Mouse (Mus musculus) liver, embryonic 15.5 days (tissue): ENCODE data around the gene Ak5. TPM values are rescaled to one million over a fixed set of nuclear protein-coding genes. Genes with fewer than 3 reads are reported as not detected.

Experiments used
- ATAC-seq: fragments of 200-750 bp; cut with Nextera tagmentation; 2 replicates; pipeline ENCODE4 v1.8.0; 2017; ENCODE audit warnings: moderate number of reproducible peaks, mild to moderate bottlenecking, moderate library complexity; ENCODE audit not compliant: insufficient read depth
- H3K27ac ChIP-seq: fragments of 300-500 bp; sonication (generic); replicated peaks from 2 replicates; pipeline ENCODE4 v1.5.1; 2015; ENCODE audit warnings: mild to moderate bottlenecking, inconsistent platforms
- H3K27me3 ChIP-seq: fragments of 300-500 bp; sonication (generic); 2 replicates; pipeline ENCODE4 v1.6.1; 2015; ENCODE audit warnings: mild to moderate bottlenecking, inconsistent platforms
- H3K36me3 ChIP-seq: fragments of 300-500 bp; sonication (generic); replicated peaks from 2 replicates; pipeline ENCODE4 v1.6.1; 2015; ENCODE audit warnings: moderate library complexity, mild to moderate bottlenecking, inconsistent platforms
- H3K4me1 ChIP-seq: fragments of 300-500 bp; sonication (generic); replicated peaks from 2 replicates; pipeline ENCODE4 v1.6.1; 2015; ENCODE audit warnings: inconsistent platforms
- H3K4me2 ChIP-seq: fragments of 300-500 bp; sonication (generic); 2 replicates; pipeline ENCODE4 v1.6.1; 2015; ENCODE audit warnings: moderate library complexity, mild to moderate bottlenecking, inconsistent platforms
- H3K4me3 ChIP-seq: fragments of 300-500 bp; sonication (generic); replicated peaks from 2 replicates; pipeline ENCODE4 v1.5.1; 2015; ENCODE audit warnings: mild to moderate bottlenecking, inconsistent platforms
- H3K9ac ChIP-seq: fragments of 300-500 bp; sonication (generic); 2 replicates; pipeline ENCODE4 v1.6.1; 2015; ENCODE audit warnings: moderate library complexity, mild to moderate bottlenecking, inconsistent platforms
- H3K9me3 ChIP-seq: fragments of 300-500 bp; sonication (generic); replicated peaks from 2 replicates; pipeline ENCODE4 v1.6.1; 2016; ENCODE audit warnings: inconsistent platforms
- WGBS: fragments of 180-500 bp; shearing (Covaris S2); methylation state at CpG from one replicate; pipeline ENCODE4 v1.1.7; 2015; ENCODE audit warnings: mixed read lengths; ENCODE audit not compliant: insufficient replicate concordance; 5-methylcytosine and 5-hydroxymethylcytosine counted together
- polyA plus RNA-seq: library from polyadenylated mRNA; unstranded; fragments of >200 nt; fragmentation: Nextera tagmentation; extraction: Ambion mirVana; gene quantifications from 2 replicates; pipeline ENCODE4 v1.2.1, GENCODE M21; 2015

Gene Ak5
- polyA plus RNA-seq, 1 experiment from 2014 or later = 0.20 TPM

DNA sequence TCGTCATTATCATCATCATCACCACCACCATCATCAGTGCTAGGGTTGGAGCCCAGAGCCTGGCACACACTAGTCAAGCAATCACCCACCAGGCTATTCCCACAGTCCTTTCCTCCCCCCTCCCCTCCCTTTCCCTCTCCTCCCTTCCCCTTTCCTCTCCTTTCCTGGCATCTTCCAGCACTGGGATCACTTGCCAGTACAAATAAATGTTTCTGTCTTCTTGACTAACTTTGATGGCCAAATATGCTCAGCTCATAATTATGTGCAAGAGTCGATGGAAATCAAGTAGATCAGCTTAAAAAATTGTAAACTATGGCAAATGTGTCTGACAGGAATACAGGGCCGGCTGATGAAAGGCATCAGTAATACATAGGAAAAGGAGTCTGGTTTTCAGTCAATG is 123.2 kb downstream of the Ak5 start:
- no peak overlapping the region for H3K4me2 ChIP-seq
- no peaks in the 10 kb centered on the region for H3K27me3 ChIP-seq
- H3K9me3 ChIP-seq = no peaks in the 10 kb centered on the region
- ATAC-seq = no peak
- no peak overlapping the region for H3K9ac ChIP-seq
- no peak overlapping the region for H3K4me3 ChIP-seq
- WGBS = 66% methylated on average over 3 of the region's 3 CpGs
- H3K36me3 ChIP-seq = no peaks in the 10 kb centered on the region
- no peak overlapping the region for H3K27ac ChIP-seq
- H3K4me1 ChIP-seq = peaks cover 7% of the 10 kb centered on the region

- Histone ChIP-seq H3K4me2 (no peak overlapping the region), H3K9me3 (no peaks in the 10 kb centered on the region), H3K4me3 (no peak overlapping the region), H3K27ac (no peak overlapping the region), H3K9ac (no peak overlapping the region), H3K4me1 (no peaks in the 10 kb centered on the region), H3K27me3 (no peaks in the 10 kb centered on the region), H3K36me3 (no peaks in the 10 kb centered on the region)
- WGBS = 70% methylated on average over 5 of the region's 5 CpGs
- ATAC-seq = no peak
Observed at GRCm38 (mm10) chr3:152542298-152542697, 125.9 kb downstream of the Ak5 start.

DNA sequence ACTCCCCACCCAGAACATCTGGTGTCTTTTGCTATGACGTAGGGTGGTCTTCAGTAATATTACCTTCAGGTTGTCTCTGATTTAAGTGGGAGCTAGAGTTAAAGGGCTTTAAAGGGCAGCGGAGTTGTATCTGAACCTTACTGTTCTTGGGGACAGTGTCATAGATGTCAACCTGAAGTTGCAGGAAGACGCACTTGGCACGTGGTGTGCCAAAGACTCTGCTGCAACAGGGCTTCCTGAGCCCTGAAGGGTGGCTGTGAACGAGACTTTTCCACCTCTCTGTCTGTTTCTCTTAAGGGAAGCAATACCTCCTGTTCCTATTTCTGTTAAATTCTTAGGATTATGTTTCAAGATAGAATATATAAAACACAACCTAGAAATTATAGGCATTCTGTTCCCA is 137.8 kb downstream of the Ak5 start:
- 59% methylated on average over 5 of the region's 5 CpGs for WGBS
- Histone ChIP-seq H3K4me1 (no peaks in the 10 kb centered on the region), H3K9ac (no peak overlapping the region), H3K4me2 (no peak overlapping the region), H3K27me3 (no peaks in the 10 kb centered on the region; the same call in 1 of the 2 replicates), H3K9me3 (no peaks in the 10 kb centered on the region), H3K36me3 (no peaks in the 10 kb centered on the region), H3K4me3 (no peak overlapping the region), H3K27ac (no peak overlapping the region)
- ATAC-seq = no peak

DNA sequence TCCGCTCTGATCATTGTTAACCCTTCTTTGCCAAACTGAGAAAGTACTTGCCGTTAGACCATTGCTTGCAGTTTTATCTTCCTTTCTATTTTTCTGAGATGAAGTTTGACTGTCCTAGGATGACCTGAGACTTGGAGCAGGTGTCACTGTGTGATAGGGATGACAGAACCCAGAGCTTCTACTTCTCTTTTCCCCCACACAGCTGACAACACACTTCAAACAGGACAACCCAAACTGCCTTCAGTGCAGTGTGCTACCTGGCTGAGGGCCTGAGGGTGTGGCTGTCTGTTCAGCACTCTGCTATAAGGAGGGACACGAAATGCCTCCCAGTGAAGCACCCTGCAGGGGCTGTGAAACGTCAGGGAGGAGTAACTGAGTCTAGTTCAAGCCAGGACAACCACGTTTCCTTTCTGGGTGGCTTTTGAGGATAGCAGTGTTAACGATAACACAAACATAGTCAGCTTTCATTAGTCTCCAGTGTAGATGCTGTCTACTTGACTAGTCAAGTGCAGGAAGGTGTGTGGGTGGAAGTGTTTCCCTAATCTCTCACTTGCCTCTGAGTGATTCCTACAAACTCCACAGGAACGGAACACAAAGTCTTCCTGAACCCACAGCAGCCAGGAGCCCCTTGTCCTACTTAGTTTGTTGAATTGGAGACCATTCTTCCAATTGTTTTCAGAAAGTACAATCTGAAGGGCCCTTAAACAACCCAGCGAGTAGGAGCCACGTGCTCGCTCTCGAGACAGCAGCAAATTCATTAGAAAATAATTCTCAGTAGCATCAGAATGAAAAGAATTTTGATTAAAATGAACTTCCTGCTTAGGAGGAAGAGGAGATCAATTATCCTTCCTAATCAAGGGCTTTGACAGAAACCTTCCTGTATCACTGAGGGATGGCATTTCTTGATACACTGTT is 138.8 kb downstream of the Ak5 start:
- H3K4me1 ChIP-seq = no peaks in the 10 kb centered on the region
- WGBS = 44% methylated on average over 11 of the region's 11 CpGs
- no peak overlapping the region for H3K9ac ChIP-seq
- no peaks in the 10 kb centered on the region for H3K9me3 ChIP-seq
- no peak overlapping the region for H3K4me3 ChIP-seq
- no peaks in the 10 kb centered on the region for H3K36me3 ChIP-seq
- H3K27ac ChIP-seq = no peak overlapping the region
- H3K27me3 ChIP-seq = no peaks in the 10 kb centered on the region; the same call in 1 of the 2 replicates
- ATAC-seq = no peak
- no peak overlapping the region for H3K4me2 ChIP-seq

- Histone ChIP-seq H3K4me3 (no peak overlapping the region), H3K9me3 (no peaks in the 10 kb centered on the region), H3K4me2 (no peak overlapping the region), H3K36me3 (no peaks in the 10 kb centered on the region), H3K27ac (no peak overlapping the region), H3K27me3 (no peaks in the 10 kb centered on the region; the same call in 1 of the 2 replicates), H3K4me1 (no peaks in the 10 kb centered on the region), H3K9ac (no peak overlapping the region)
- WGBS = 70% methylated on average over 8 of the region's 8 CpGs
- ATAC-seq = no peak
Observed at GRCm38 (mm10) chr3:152526721-152527120, 141.4 kb downstream of the Ak5 start.

DNA sequence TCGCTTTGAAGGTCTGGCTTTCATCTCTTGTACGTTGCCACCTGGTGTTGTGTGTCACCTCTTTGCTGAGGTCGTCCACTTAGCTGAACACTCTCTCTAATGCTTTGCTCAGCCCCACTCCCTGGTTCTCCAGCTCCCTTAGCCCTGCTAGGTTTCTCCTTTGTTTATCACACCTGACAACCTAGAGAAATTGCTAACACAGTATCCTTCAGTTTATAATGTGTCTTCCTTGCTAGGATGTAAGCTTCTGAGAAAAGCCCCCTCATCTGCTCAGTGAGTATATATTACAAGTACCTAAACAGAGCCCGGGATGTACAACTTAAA is 144.9 kb downstream of the Ak5 start:
- no peaks in the 10 kb centered on the region for H3K36me3 ChIP-seq
- H3K4me1 ChIP-seq = no peaks in the 10 kb centered on the region
- ATAC-seq = no peak
- no peak overlapping the region for H3K9ac ChIP-seq
- 60% methylated on average over 4 of the region's 4 CpGs for WGBS
- no peak overlapping the region for H3K4me2 ChIP-seq
- H3K27me3 ChIP-seq = no peaks in the 10 kb centered on the region
- no peaks in the 10 kb centered on the region for H3K9me3 ChIP-seq
- H3K4me3 ChIP-seq = no peak overlapping the region
- no peak overlapping the region for H3K27ac ChIP-seq

- ATAC-seq = no peak
- whole genome bisulfite sequencing = 61% methylated on average over 6 of the region's 6 CpGs
- Histone ChIP-seq H3K4me3 (no peak overlapping the region), H3K4me1 (no peaks in the 10 kb centered on the region), H3K4me2 (no peak overlapping the region), H3K27me3 (no peaks in the 10 kb centered on the region), H3K9me3 (no peaks in the 10 kb centered on the region), H3K9ac (no peak overlapping the region), H3K27ac (no peak overlapping the region), H3K36me3 (no peaks in the 10 kb centered on the region)
Observed at GRCm38 (mm10) chr3:152522634-152523314, 145.4 kb downstream of the Ak5 start.

DNA sequence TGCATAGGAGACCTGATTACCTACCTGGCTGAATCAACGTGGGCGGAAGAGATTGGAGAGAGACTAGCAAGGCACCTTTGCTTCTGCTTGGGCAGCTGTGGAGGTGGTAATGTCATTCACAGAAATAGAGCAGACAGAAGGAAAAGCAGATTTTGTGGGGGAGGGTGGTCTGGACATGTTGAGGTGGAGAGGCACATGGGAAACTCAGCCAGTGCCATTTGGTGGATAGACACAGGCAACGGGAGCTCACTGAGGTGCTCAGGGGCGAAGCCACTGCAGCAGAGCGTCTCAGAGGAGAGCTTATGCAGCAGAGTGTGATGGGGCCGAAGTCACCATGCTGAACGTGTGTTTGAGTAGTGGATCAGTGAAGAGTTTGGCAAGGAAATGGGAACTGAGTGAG is 147.1 kb downstream of the Ak5 start:
- Histone ChIP-seq H3K4me1 (no peaks in the 10 kb centered on the region), H3K9ac (no peak overlapping the region), H3K36me3 (no peaks in the 10 kb centered on the region), H3K4me2 (no peak overlapping the region), H3K27me3 (no peaks in the 10 kb centered on the region), H3K9me3 (no peaks in the 10 kb centered on the region), H3K4me3 (no peak overlapping the region), H3K27ac (no peak overlapping the region)
- ATAC-seq = no peak
- WGBS = 72% methylated on average over 7 of the region's 7 CpGs

GRCm38 (mm10) chr3:152520074-152520473 is 148.1 kb downstream of the Ak5 start:
- Histone ChIP-seq H3K4me1 (no peaks in the 10 kb centered on the region), H3K9me3 (no peaks in the 10 kb centered on the region), H3K9ac (no peak overlapping the region), H3K27me3 (no peaks in the 10 kb centered on the region), H3K4me3 (no peak overlapping the region), H3K4me2 (no peak overlapping the region), H3K27ac (no peak overlapping the region), H3K36me3 (no peaks in the 10 kb centered on the region)
- WGBS = 59% methylated on average over 3 of the region's 3 CpGs
- no peak for ATAC-seq

DNA sequence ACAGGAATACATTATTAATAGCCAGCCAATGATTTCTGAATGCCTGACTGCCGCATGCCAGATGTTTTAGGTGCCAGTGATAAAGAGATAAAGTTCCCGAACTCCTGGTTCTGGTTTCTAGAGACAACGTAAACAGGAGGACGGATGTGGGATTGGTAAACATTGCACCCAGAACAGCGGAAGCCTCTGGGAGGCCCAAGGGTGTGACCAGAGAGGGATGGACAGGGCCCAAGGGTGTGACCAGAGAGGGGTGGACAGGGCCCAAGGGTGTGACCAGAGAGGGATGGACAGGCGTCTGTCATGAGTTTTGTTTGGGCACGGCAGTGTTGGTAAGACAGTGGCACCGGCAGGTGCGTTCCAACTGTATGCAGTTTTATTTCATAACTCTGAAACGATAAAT is 148.6 kb downstream of the Ak5 start:
- no peaks in the 10 kb centered on the region for H3K36me3 ChIP-seq
- no peak overlapping the region for H3K27ac ChIP-seq
- WGBS = 58% methylated on average over 10 of the region's 10 CpGs
- no peak overlapping the region for H3K9ac ChIP-seq
- H3K9me3 ChIP-seq = no peaks in the 10 kb centered on the region
- H3K4me2 ChIP-seq = no peak overlapping the region
- H3K4me1 ChIP-seq = no peaks in the 10 kb centered on the region
- ATAC-seq = no peak
- H3K4me3 ChIP-seq = no peak overlapping the region
- H3K27me3 ChIP-seq = no peaks in the 10 kb centered on the region

DNA sequence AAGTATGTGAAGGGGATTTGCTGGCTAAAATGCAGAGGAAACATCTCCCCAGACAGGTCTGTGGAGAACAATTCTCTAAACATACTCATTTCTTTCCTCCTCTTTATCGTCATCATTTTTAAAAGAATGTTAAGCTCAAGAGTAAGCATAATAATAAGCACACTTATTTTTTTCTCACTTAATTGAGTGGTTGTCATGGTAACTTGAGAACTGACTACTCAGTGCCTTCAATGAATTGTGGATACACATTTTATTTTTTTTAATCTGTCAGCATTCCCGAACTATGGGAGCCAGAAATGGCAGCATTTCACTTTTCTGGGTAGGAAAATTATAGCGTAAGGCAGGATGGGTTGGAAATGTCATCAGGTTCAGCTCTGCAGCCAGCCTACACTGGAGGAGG is 151.6 kb downstream of the Ak5 start:
- Histone ChIP-seq H3K27ac (no peak overlapping the region), H3K36me3 (no peaks in the 10 kb centered on the region), H3K4me1 (no peaks in the 10 kb centered on the region), H3K4me2 (no peak overlapping the region), H3K9me3 (no peaks in the 10 kb centered on the region), H3K9ac (no peak overlapping the region), H3K4me3 (no peak overlapping the region), H3K27me3 (no peaks in the 10 kb centered on the region)
- no peak for ATAC-seq
- WGBS = 71% methylated on average over 3 of the region's 3 CpGs
